Mouse (Mus musculus): ENCODE measurements at regions not wholly inside any gene's neighbourhood (a gene's known extent, or its start where the extent isn't known, plus 50 kb on each side); places are given as distances from the start of the nearest gene placed in this dataset.
"Not testable (repeated sequence)": the region's sequence is repeated elsewhere in the genome, so short reads cannot be mapped to it uniquely, and the experiment has no call there.

- TF ChIP-seq CTCF (IDR thresholded peaks at IDR 0.05; ENCODE audit: borderline replicate concordance, insufficient read depth, low read depth, low read length); POLR2A (IDR thresholded peaks at IDR 0.05; ENCODE audit: borderline replicate concordance, insufficient read depth, low read length): not testable (repeated sequence)
Measured at GRCm38 (mm10) chr3:72359906-72360305, 607.8 kb downstream of the Sis start.
